Mouse (Mus musculus): Measurements from ENCODE around the gene Srgn. TPM values are rescaled to one million over a fixed set of nuclear protein-coding genes. Genes with fewer than 3 reads are reported as not detected.

Srgn gene
- 700 and 806 TPM in 2 replicates for total RNA-seq (2014; fragmentation: Nextera tagmentation)
- 437 and 463 TPM in 2 replicates for total RNA-seq (2017)
- polyA plus RNA-seq (2012): 18.3 and 92.7 TPM in 2 replicates

DNA sequence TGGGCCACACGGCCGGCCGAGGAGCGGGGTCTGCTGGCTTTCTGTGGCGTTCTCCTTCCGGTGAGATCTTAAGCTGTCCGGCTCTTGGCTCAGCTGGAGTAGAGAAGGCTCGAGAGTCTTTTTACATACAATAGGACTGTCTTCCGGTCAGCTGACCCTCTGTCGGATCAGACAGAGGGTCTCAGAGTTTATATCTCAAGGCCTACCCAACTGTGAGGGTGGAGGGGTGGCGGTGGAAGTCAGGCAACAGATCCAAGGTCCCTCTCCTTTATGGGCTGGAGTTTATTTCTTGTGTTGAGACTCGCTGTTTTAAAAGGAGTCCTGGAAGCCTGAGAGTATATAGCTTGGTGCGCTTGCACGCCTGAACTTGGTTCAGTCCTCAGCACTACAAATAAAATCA is at the start of gene Srgn:
Srgn (minus strand) TSS at position 101 of the 400 bp plus-strand sequence.
- Histone ChIP-seq H3K27me3 (ENCODE audit: insufficient read depth, low read length) (0 out of 2 replicates have a peak, but pooled peaks cover 8% of the 10 kb centered on the region), H3K36me3 (replicated peaks) (no peaks in the 10 kb centered on the region), H3K4me3 (ENCODE audit: low read depth, low read length) (no peak within 1 kb of the TSS), H3K9me3 (replicated peaks) (no peaks in the 10 kb centered on the region), H3K4me1 (ENCODE audit: insufficient read depth, low read depth, low read length) (peaks cover 8% of the 10 kb centered on the region)
- TF ChIP-seq CTCF (IDR thresholded peaks at IDR 0.05; ENCODE audit: low read depth, low read length): no peak
- TF ChIP-seq GATA2 (IDR thresholded peaks at IDR 0.05; ENCODE audit: borderline replicate concordance, low read depth, low read length): no peak
- TF ChIP-seq TAL1 (conservative IDR thresholded peaks at IDR 0.05; ENCODE audit: low read depth, low read length): no peak
- TF ChIP-seq GATA1 (IDR thresholded peaks at IDR 0.05; ENCODE audit: borderline replicate concordance, low read length): no peak
- no peak for TF ChIP-seq POLR2AphosphoS5 (IDR thresholded peaks at IDR 0.05; ENCODE audit: insufficient replicate concordance, low read depth, low read length)
- DNase-seq (ENCODE audit: low spot score) (no peak), ATAC-seq (ENCODE audit: extremely low read depth, insufficient number of reproducible peaks, low FRiP score, poor library complexity, severe bottlenecking) (no peak)

- no peak overlapping the region for H3K4me3 ChIP-seq (ENCODE audit: low read depth, low read length)
- no peak for DNase-seq (ENCODE audit: low spot score)
- no peaks in the 10 kb centered on the region for H3K9me3 ChIP-seq (replicated peaks)
- no peak for ATAC-seq (ENCODE audit: extremely low read depth, insufficient number of reproducible peaks, low FRiP score, poor library complexity, severe bottlenecking)
- H3K36me3 ChIP-seq (replicated peaks): peaks cover 45% of the 10 kb centered on the region
- H3K27me3 ChIP-seq (ENCODE audit: insufficient read depth, low read length): no peaks in the 10 kb centered on the region
- H3K4me1 ChIP-seq (ENCODE audit: insufficient read depth, low read depth, low read length): peaks cover 17% of the 10 kb centered on the region
- TF ChIP-seq GATA2 (IDR thresholded peaks at IDR 0.05; ENCODE audit: borderline replicate concordance, low read depth, low read length) (no peak), GATA1 (IDR thresholded peaks at IDR 0.05; ENCODE audit: borderline replicate concordance, low read length) (no peak), TAL1 (conservative IDR thresholded peaks at IDR 0.05; ENCODE audit: low read depth, low read length) (no peak), CTCF (IDR thresholded peaks at IDR 0.05; ENCODE audit: low read depth, low read length) (no peak), POLR2AphosphoS5 (IDR thresholded peaks at IDR 0.05; ENCODE audit: insufficient replicate concordance, low read depth, low read length) (no peak)
Observed at GRCm38 (mm10) chr10:62575001-62575400, 47.8 kb upstream of the Srgn start.

DNA sequence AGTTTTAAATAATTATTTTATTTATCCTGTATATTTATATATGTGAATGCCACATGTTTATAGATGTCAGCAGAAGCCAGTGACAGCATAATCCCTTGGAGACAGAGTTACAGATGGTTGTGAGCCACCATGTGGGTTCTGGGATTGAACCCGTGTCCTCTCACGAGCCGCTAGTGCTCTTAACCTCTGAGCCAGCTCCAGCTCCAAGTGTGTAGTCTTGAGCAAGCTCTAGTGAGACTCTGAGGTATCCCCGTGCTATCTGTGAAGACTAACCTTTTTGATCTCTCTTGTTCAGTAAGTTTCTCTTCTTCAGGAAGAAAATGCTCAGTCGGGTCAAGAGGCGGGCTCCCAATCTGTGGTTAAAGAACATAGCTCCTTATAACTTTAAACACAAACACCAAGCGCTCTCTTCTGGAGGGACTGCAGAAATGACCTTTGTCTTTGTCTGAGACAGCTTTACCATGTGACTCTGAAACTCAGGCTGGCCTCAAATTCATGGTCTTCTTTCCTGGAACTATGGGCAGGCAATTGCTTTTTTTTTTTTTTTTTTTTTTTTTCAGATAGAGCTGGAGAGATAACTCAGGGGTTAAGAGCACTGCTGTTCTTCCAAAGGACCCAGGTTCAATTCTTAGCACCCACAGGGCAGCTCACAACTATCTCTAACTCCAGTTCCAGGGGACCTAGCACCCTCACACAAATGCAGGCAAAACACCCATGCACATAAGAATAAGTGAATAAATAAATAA is 43.0 kb upstream of the Srgn start:
- Histone ChIP-seq H3K4me1 (ENCODE audit: insufficient read depth, low read depth, low read length) (peaks cover 29% of the 10 kb centered on the region), H3K4me3 (ENCODE audit: low read depth, low read length) (no peak overlapping the region), H3K9me3 (replicated peaks) (no peaks in the 10 kb centered on the region), H3K27me3 (ENCODE audit: insufficient read depth, low read length) (no peaks in the 10 kb centered on the region), H3K36me3 (replicated peaks) (peaks cover 62% of the 10 kb centered on the region)
- ATAC-seq (ENCODE audit: extremely low read depth, insufficient number of reproducible peaks, low FRiP score, poor library complexity, severe bottlenecking) (no peak; the same call in 1 of the 2 replicates), DNase-seq (ENCODE audit: low spot score) (no peak)
- no peak for TF ChIP-seq POLR2AphosphoS5 (IDR thresholded peaks at IDR 0.05; ENCODE audit: insufficient replicate concordance, low read depth, low read length)
- no peak for TF ChIP-seq GATA2 (IDR thresholded peaks at IDR 0.05; ENCODE audit: borderline replicate concordance, low read depth, low read length)
- TF ChIP-seq TAL1 (conservative IDR thresholded peaks at IDR 0.05; ENCODE audit: low read depth, low read length): no peak
- no peak for TF ChIP-seq GATA1 (IDR thresholded peaks at IDR 0.05; ENCODE audit: borderline replicate concordance, low read length)
- TF ChIP-seq CTCF (IDR thresholded peaks at IDR 0.05; ENCODE audit: low read depth, low read length): no peak

GRCm38 (mm10) chr10:62568861-62569260 is 41.6 kb upstream of the Srgn start:
- ATAC-seq (ENCODE audit: extremely low read depth, insufficient number of reproducible peaks, low FRiP score, poor library complexity, severe bottlenecking) (peak; percentile 45), DNase-seq (ENCODE audit: low spot score) (no peak)
- H3K36me3 ChIP-seq (replicated peaks): peaks cover 59% of the 10 kb centered on the region
- peaks cover 22% of the 10 kb centered on the region for H3K4me1 ChIP-seq (ENCODE audit: insufficient read depth, low read depth, low read length)
- TF ChIP-seq CTCF (IDR thresholded peaks at IDR 0.05; ENCODE audit: low read depth, low read length) (no peak), GATA1 (IDR thresholded peaks at IDR 0.05; ENCODE audit: borderline replicate concordance, low read length) (no peak), POLR2AphosphoS5 (IDR thresholded peaks at IDR 0.05; ENCODE audit: insufficient replicate concordance, low read depth, low read length) (no peak), GATA2 (IDR thresholded peaks at IDR 0.05; ENCODE audit: borderline replicate concordance, low read depth, low read length) (no peak), TAL1 (conservative IDR thresholded peaks at IDR 0.05; ENCODE audit: low read depth, low read length) (no peak)
- H3K4me3 ChIP-seq (ENCODE audit: low read depth, low read length): no peak overlapping the region
- H3K9me3 ChIP-seq (replicated peaks): no peaks in the 10 kb centered on the region
- H3K27me3 ChIP-seq (ENCODE audit: insufficient read depth, low read length): no peaks in the 10 kb centered on the region

GRCm38 (mm10) chr10:62557736-62558135 is 30.5 kb upstream of the Srgn start:
- Histone ChIP-seq H3K9me3 (replicated peaks) (no peaks in the 10 kb centered on the region), H3K27me3 (ENCODE audit: insufficient read depth, low read length) (no peaks in the 10 kb centered on the region), H3K36me3 (replicated peaks) (peaks cover 67% of the 10 kb centered on the region), H3K4me1 (ENCODE audit: insufficient read depth, low read depth, low read length) (peaks cover 22% of the 10 kb centered on the region), H3K4me3 (ENCODE audit: low read depth, low read length) (no peak overlapping the region)
- DNase-seq (ENCODE audit: low spot score): no peak
- TF ChIP-seq GATA1 (IDR thresholded peaks at IDR 0.05; ENCODE audit: borderline replicate concordance, low read length): no peak
- TF ChIP-seq CTCF (IDR thresholded peaks at IDR 0.05; ENCODE audit: low read depth, low read length): peak; percentile 25; the same call in 1 of the 2 replicates
- no peak for ATAC-seq (ENCODE audit: extremely low read depth, insufficient number of reproducible peaks, low FRiP score, poor library complexity, severe bottlenecking)

DNA sequence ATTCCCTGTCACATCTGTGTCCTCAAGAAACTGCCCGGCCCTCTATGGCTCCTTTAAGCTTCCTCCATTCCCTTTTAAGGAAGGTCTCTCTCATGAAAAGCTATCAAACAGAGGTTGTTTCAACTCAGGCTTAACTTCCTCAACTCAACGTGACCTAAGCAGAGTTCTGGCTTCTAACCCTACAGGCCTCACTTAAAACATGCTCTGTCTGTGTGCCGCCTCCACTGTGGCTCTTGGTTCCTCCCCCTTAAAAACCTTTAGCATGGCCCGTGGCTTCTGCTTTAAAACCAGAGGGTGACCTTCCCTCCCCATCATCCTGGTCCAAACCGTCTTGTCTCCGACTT is 29.3 kb upstream of the Srgn start:
- Histone ChIP-seq H3K36me3 (replicated peaks) (peaks cover 55% of the 10 kb centered on the region), H3K9me3 (replicated peaks) (no peaks in the 10 kb centered on the region), H3K4me3 (ENCODE audit: low read depth, low read length) (no peak overlapping the region), H3K4me1 (ENCODE audit: insufficient read depth, low read depth, low read length) (peaks cover 22% of the 10 kb centered on the region), H3K27me3 (ENCODE audit: insufficient read depth, low read length) (no peaks in the 10 kb centered on the region)
- DNase-seq (ENCODE audit: low spot score): no peak
- no peak for TF ChIP-seq POLR2AphosphoS5 (IDR thresholded peaks at IDR 0.05; ENCODE audit: insufficient replicate concordance, low read depth, low read length)
- no peak for TF ChIP-seq TAL1 (conservative IDR thresholded peaks at IDR 0.05; ENCODE audit: low read depth, low read length)
- TF ChIP-seq GATA2 (IDR thresholded peaks at IDR 0.05; ENCODE audit: borderline replicate concordance, low read depth, low read length): no peak
- no peak for TF ChIP-seq CTCF (IDR thresholded peaks at IDR 0.05; ENCODE audit: low read depth, low read length)
- TF ChIP-seq GATA1 (IDR thresholded peaks at IDR 0.05; ENCODE audit: borderline replicate concordance, low read length): no peak
- no peak for ATAC-seq (ENCODE audit: extremely low read depth, insufficient number of reproducible peaks, low FRiP score, poor library complexity, severe bottlenecking)

Data from G1E (cell line).